Mouse (Mus musculus) B cell, adult 2 months (primary cell): ENCODE data around the gene Nusap1.
"Not testable (repeated sequence)": the region's sequence is repeated elsewhere in the genome, so short reads cannot be mapped to it uniquely, and the experiment has no call there.

ENCODE experiments used
- DNase-seq, 2 experiments: peaks; one replicate each; pipeline ENCODE4 v3.0.0; 2022

Gene Nusap1

DNA sequence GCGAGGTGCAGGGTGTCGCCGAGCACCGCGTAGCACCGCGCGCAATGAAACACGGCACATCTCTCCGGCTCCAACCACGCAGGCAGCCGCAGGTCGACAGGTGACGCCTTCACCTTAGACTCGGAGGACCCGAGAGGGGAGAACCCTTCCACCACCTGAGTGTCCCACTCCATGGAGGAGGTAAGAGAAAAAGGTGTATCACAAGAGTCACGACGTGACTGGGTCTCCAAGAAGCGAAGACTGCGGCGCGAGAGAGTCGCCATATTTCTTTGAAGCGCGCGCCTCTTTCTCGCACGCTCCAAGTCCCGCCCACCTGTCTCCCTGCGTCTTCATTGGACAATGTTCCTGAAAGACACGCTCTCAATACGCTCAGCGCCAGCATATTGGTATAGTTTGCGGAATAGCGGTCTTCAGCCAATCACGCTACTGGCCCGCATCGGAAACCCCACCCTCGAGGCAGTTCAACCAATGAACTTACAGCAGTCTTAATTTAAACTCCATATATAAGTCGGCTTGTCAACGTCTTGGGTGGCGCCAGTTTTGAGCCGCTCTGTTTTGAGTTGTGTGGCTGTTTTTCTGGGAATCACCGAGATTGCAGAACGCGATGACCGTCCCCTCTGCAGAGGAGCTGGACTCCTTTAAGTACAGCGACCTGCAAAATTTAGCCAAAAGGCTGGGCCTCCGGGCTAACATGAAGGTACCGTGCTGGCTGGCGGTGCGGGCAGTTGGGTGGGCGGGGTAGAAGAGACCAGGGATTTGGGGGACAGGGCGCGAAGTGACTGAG lies at the start of gene Nusap1, which contains the start of gene Oip5:
Gene Nusap1, plus strand, starts transcription at position 100 of the 784 bp plus-strand sequence.
Gene Oip5, minus strand, starts transcription at position 271 of the 784 bp plus-strand sequence.
- DNase-seq, result peak; percentile 89 to 93

DNA sequence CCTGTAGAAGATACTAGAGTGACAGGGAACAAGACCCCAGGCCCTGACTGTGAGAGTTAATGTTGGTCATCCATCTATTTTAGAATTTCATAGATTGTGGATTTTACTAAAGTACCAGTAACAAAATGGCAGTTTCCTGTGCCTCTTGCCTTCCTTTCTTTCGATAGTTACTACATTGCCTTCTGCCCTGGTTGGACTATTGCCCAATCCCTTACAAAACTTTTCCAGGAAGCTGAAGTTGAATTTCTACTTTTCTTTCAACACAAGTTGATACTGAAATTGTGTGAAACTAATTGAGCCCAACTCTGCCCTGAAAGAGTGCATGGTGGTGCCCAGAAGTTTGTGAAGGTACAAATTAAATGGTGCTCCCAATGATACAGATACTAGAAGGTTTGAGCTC lies 45.6 kb upstream of the Nusap1 start:
- DNase-seq, result no peak

DNA sequence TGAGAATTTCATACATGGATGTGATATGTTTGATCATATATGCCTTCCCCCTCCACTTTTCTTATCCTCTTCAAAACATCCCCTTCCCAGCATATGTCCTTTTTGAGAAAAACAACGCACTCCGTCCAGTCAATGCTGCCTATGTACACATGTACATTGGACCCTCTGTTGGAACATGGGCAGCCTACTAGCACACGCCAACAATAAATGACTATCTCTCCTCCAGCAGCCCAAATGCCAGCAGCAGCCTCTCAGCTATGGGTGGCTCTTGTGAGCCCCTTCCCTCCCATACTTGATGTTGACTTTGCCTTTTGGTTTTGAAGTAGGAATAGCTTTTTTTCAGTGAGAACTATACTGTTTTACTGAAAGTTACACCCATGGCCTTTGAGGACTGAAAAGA lies 36.5 kb upstream of the Nusap1 start:
- no peak for DNase-seq

DNA sequence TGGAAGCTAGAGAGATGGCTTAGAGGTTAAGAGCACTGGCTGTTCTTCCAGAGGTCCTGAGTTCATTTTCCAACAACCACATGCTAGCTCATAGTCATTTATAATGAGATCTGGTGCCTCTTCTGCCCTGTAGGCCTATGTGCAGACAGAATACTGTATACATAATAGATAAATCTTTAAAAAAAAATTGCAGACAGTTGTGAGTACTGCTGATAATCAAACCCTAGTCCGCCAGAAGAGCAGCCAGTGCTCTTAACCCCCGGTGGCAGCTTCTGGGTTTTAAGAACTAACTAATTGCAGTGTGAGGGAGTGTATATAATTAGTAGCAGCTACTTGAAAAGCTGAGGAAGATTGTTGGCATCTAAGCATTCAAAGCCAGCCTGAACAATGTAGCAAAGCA lies 34.7 kb upstream of the Nusap1 start:
- no peak for DNase-seq

DNA sequence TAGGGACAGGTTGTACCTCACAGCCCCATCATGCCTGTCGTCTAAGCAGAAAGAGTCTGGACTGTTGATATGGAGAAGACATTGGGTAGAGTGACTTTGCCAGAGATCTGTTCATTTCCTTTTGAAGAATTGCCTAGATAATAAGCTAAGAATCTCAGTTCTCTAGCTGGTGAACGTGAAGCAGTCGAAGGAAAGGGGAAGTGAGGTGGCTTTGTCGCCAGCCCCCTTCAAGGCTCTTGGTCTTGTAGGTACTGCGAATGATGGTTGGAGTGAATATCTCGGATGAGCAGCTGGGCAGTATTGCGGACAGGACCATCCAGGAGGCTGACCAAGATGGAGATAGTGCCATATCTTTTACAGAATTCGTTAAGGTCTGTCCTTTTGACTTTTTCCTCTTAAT lies 33.8 kb upstream of the Nusap1 start:
- DNase-seq, result no peak

DNA sequence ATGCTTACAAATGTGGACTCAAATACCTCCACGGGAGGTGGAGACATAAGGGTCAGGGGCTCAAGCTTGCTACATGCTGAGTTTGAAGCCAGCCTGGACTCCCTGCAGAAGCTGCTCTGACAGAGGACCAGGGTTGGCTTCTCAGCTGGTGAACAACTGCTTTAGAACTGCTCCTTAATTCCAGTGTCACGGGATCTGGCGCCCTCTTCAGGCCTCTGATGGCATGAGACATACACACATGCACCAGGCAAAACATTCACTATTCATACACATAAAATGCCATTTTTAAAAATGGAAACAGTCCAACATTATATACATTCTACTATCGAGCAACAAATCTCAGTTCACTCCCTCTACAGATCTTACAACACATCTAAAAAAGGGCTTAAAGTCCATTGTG lies 30.7 kb upstream of the Nusap1 start:
- peak; percentile 84 to 86 for DNase-seq

DNA sequence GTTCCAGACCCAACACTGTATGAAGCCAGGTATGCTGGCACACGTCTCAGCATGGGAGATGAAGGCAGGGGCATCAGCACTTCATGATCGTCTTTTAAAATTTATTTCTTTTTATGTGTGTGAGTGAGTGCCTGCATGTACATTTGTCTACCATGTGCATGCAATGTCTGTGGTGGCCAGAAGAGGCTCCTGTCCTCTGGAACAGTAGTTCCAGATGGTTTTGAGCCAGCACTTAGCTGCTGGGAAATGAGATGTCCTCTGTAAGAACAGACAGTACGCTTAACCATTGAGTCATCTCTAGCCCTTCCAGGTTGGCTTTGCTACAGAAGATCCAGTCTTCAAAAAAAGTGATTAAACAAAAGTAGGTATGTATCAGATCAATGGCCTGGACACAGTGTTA lies 26.9 kb upstream of the Nusap1 start:
- DNase-seq, result peak; percentile 10 to 17

DNA sequence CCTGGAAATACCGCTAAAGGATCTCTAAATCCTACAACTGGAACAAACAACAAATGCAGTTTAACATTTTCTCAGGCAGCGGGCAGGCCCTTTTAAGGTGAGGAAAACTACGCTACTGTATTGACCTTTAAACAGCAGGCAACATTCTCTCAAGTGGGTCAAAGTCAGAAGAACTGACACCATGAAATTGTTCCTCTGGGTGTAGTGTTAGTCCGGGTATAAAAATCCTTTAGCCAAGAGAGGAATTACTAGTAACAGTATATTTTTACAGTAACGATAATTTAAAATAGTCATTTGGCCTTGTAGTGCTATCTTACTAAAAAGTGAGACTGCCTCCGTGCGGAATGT lies 24.4 kb upstream of the Nusap1 start:
- DNase-seq, result no peak

DNA sequence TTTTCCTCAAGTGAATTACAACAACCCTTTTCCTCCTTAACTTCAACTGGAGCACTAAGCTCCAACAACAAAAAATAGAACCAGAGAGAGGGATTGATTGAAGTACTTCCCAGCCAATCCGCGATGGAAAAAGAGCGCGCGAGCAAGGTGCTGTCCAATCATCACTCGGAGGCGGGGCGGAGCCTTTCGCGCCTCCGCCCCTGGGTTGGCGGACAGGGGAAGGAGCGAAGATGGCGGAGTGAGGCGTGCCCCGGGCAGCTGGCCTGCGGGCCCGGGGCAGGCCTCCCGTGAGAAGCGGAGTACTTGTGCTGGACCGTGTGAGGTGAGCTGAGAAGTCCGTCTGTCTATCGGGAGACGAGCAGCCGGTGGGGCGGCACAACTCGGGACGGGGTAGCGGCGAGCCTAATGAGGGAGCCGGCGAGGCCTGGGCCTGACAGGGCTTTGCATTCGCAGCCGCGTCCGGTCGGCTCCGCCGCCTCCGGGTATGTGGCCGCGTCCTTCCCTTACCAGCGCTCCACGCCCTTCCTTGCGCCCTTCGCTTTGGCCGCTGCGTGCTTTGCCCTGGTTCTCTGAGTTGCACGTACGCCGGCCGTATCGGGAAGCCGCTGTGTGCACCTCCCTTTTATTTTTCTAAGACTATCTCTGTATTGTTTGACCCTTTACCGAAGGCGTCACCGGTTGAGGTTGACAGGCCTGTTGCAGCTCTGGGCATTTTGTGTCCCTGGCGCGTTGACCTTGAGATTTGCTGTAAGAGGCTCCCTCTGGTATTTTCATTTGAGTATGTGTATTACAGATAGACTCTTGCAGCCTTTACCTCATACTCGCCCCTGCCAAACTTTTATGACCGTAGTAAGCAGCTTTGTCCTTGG lies 23.8 kb upstream of the Nusap1 start:
- peak; percentile 93 for DNase-seq

DNA sequence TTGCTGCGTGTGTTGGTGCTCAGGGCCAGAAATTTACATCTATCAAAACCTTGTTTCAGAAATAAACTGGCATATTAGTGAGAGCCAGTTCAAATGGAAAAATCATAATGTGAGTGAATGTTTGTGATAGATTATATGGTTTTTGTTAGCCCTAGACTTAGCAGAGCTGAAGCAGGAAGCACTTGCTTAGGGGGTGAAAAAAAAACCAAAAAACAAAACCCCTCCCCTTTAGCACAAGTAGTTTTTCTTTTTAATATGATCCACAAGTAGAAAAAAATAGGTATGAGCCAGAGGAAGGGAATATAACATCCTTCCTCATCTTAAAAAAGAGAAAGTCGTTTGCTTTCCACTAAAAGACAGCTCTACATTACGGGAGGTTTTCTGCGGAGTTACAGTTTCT lies 22.8 kb upstream of the Nusap1 start:
- DNase-seq, result no peak

DNA sequence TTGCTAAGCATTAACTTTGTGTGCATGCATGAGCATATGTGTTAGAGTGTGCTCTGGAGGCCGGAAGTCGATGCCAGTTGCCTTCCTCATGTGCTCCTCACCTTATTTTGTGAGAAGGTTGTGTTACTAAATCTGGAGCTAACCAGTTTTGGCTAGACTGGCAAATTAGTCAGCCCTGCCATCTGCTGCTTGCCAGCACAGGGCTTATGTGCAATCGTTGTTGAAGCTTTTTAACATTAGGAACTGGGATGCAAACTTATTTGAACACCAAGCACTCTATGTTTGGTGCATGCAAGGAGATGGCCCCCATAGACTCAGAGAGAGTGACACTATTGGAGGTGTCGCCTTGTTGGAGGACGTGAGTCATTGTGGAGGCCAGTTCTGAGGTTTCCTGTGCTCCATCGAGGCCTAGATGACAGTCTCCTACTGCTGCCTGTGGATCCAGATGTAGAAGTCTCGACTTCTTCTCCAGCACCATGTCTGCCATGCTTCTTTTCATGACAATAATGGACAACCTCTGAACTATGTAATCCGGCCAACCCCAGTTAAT lies 21.2 kb upstream of the Nusap1 start:
- DNase-seq, result no peak

DNA sequence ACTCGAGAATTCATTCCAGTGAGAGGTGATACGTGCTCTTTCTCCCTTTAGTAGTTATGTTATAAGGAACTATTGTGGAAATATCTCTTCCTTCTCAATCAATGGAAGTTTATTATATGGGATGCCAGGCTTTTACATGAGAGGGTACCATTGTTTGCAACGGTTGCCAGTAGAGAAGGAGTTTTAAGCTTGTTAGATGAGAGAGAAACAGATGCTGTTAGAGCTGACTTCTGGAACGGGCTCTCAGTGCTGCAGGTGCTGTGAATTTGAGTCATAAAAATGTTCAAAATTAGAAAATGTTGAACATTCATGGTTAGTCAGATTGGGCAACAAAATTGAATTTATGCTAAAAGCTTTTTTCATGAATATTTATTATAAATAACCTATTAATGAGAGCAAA lies 17.1 kb upstream of the Nusap1 start:
- DNase-seq, result no peak

DNA sequence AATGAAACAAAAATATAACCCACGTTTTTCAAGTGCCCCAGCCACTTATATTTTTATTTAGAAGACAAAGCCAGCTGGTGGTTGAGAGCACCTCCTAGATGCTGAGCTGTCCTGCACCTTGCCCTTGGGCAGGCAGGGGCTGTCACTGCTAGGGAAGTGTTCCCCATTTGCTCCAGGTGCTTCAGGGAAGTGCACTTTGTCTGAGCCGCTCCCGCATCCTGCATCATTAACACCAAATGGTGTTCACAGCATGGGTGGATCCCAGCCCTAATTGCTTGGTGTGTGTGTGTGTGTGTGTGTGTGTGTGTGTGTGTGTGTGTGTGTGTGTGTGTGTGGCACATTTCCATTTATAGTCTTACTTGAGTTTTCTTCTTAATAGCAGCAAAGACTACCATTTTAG lies 16.5 kb upstream of the Nusap1 start:
- DNase-seq, result not testable (repeated sequence)

DNA sequence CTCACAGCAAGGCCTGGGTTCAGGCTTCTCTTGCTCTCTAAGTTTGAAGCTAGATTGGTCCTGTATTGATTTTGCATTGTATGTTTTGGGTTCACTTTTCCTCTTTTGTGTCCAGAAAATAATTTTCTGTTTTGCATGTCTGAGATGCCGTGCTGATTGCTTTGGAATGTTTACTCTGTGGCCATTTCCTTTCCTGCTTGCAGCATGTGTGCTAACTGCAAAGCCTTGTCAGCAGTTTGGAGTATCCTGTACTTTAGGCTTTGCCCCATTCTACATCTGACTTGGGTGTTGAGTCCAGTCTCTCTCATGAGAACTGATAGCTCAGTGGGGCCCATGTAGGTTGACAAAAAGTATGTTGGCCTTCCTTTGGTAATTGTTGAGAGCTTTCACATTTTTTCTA lies 15.6 kb upstream of the Nusap1 start:
- DNase-seq, result no peak

DNA sequence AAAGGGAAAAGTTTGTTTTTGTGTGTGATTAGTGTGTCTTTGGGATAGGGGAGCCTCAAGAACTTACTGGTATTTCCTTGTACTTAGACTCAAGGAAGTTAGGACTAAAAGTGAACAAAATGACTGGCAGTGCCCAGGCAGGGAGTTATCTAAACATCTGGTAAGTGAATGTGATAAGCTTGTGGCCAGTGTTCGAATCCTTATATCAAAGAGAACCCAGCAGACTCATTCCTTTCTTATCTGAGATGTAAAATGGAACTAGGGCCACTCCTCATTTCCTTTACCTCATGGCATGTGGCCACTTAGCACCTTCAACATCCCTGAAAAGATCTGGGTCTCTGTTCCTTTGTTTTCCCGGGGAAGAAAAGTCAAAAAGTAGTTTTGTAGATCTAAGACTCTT lies 14.2 kb upstream of the Nusap1 start:
- no peak for DNase-seq

DNA sequence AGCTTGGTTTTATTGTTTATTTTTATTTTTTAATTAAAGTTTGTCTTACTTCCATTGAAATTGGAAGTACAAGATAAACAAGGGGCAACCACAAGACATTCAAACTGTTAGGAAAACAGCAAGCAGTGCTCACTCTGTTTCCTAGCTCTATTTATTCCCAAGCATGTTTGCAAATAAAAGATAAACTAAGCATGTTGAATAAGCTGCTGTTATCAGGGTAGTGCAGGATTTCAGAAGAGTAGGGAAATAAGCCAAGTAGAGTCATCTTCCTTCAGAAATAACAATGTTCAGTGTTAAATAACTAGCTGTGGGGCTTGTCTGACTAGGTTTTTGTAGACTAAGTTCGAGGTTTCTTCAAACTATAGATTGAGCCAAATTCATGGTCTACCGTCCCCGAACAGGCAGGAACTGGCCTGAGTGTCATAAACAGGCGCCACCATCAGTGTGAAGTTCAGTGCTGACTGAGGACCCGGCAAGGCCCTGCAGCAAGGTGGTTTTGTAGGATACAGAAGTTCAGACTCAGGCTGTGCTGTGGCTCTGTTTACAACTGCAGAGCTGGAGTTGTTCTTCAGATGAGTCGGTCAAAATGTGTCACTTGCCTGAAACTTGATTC lies 12.6 kb upstream of the Nusap1 start:
- no peak for DNase-seq

DNA sequence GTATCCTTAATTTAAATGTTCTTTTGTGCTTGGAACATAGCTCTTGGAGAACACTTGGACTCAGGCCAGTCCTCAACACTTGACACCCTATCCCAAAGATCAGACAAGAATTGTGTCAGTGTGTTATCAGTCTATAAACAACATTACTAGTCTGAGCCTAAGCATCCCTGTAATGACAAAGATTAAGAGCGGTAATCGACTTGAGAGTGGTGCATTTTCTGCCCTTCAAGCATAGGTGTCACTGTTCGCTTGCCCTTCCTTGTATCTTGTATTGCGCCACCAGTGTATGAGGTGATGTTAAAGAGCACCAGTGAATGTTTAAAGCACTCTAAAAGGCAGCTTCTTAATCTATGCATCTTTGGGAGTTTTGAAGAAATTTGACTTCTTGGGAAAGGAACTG lies 11.1 kb upstream of the Nusap1 start:
- DNase-seq, result no peak

DNA sequence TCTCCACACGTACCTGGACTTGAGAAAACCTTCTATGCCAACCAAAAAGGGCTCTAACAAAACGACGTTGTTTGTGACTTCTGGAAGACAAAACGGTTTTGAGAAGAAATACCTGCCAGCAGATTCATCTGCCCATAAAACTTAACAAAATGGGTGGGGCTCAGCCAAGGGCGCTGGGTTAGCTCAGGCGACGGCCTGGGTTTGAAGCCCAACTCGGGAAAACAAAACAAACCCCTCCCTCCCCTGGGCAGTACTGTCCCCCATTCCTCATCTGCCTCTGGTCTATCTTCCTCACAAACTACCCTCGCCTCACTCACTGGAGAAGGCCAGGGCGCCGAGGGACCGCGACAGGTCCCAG lies 278 bp upstream of the Nusap1 start:
- DNase-seq, result no peak

DNA sequence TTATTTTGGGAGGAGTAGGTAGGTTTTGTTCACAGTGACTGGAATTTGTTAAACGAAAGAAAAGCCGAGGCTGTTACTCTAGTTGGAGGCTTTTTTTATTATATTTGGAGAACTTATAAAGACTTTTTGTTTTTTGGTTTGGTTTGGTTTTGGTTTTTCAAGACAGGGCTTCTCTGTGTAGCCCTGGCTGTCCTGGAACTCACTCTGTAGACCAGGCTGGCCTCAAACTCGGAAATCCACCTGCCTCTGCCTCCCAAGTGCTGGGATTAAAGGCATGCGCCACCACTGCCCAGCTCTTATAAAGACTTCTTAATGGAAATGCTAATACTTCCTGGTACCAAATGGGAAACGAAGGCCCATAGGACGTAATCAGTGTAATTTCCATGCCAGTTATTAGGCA lies 904 bp downstream of the Nusap1 start:
- DNase-seq, result not testable (repeated sequence)

DNA sequence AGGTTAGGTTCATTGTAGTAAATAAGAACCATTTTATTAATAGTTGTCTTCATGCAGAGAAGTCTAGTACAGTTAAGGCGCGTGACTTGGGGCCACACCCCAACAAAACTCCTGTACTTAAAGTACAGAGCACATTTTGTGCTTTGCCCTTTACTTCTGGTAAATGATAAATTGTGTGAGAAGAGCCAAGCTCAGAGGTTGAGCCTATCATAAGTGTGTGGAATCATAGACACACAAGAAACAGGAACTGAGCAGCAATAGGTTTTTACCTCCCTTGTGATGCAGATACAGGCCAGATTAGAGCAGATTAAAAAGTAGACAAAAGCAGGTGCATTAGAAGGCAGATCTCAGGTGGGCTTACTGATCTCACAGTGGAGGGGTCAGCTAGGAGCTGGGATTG lies 3.2 kb downstream of the Nusap1 start:
- DNase-seq, result no peak

DNA sequence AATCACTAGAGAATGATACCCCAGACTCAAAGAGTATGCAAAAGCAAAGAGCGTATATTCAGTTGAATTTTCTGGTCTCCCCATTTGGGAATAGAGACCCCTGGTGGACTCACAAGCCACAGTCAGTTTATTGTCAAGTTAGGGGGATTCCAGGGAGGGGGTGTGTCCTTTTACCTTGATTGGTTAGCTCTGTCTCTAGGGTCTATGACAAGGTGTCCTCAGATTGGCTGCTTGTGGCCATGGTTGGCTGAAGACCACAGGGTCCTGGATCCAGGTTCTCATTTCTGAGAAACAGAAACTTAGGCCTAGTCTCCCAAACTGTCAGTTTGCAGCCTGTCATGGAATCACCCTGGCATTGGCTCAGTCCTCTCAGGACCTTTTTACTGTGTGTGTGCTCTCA lies 18.7 kb downstream of the Nusap1 start:
- DNase-seq, result peak; percentile 49 to 63

DNA sequence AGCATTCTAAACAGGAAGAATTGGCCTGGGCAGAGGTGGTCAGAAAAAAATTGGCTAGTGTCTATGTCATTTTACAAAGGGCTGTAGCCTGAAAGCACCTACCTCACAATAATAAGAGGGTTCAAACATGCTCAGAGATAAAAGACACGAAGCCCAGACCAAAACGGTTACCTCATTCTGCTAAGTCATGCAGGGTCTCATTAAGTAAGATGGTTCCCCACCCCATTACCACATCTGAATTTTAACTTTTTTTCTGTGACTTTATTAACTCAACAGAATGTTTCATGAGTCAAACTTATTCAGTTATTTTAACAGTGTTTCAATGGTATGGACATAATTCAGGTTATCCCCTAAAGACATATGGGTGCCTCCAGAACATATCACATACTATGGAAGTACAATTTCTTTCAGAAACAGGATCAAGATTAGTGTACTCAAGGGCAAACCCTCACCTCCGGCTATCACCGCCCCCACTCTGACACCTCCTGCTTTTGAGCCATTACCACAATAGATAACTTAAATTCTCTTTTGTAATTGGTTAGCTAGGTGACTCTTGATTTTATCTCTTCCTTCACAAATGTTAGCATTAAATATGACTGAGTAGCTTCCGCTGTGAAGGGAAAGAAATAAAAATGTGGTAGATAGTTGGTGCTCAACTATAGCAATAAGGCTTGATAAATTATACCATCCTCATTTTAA lies 23.3 kb downstream of the Nusap1 start:
- DNase-seq, result no peak

DNA sequence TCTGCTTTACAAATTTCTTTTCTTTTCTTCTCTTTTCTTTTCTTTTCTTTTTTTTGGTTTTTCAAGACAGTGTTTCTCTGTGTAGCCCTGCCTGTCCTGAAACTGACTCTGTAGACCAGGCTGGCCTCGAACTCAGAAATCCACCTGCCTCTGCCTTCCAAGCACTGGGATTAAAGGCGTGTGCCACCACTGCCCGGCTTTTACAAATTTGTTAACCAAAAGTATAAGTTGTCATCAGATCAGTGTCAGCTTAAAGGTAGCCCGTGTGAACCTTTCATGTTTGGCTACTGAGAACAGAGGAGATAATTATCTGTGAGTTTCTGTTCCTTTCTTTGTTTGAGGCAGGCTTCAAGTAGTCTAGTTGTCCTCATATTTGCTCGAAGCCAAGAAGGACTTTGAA lies 26.2 kb downstream of the Nusap1 start:
- no peak for DNase-seq
